Mouse (Mus musculus) thymus, adult 18-20 months (tissue): ENCODE data around the gene Trim46.
"Not testable (repeated sequence)": the region's sequence is repeated elsewhere in the genome, so short reads cannot be mapped to it uniquely, and the experiment has no call there.

Source experiments
- DNase-seq, 2 experiments: peaks; one replicate each; pipeline ENCODE4 v3.0.0; 2022; ENCODE audit warnings: mixed read lengths in 2 of 2

Gene Trim46

GRCm38 (mm10) chr3:89231772-89232275, 14.3 kb downstream of the Trim46 start:
- no peak for DNase-seq

- no peak for DNase-seq
These were observed 14.8 kb downstream of the Trim46 start for GRCm38 (mm10) chr3:89231345-89231744.

- no peak for DNase-seq
These were observed 15.5 kb downstream of the Trim46 start for GRCm38 (mm10) chr3:89230561-89230960.

GRCm38 (mm10) chr3:89229276-89229675, 16.8 kb downstream of the Trim46 start:
- no peak for DNase-seq

GRCm38 (mm10) chr3:89228836-89229235, 17.3 kb downstream of the Trim46 start, which contains the start of gene Muc1:
Gene Muc1 (plus strand): TSS chr3:89229057.
- no peak for DNase-seq

GRCm38 (mm10) chr3:89228180-89228549, 17.9 kb downstream of the Trim46 start:
- peak; percentile 58 to 71 for DNase-seq

GRCm38 (mm10) chr3:89227307-89228179, 18.6 kb downstream of the Trim46 start:
- DNase-seq = peak; percentile 32 to 53

- DNase-seq = no peak
These were observed 19.2 kb downstream of the Trim46 start, which contains the start of gene Mtx1 for GRCm38 (mm10) chr3:89226900-89227299. Gene Mtx1 (minus strand): TSS chr3:89227088.

GRCm38 (mm10) chr3:89226361-89226760, 19.7 kb downstream of the Trim46 start:
- no peak for DNase-seq

GRCm38 (mm10) chr3:89225918-89226317, 20.2 kb downstream of the Trim46 start:
- no peak for DNase-seq

- DNase-seq = no peak
These were observed 20.7 kb downstream of the Trim46 start for GRCm38 (mm10) chr3:89225321-89225815.

GRCm38 (mm10) chr3:89224796-89225195, 21.3 kb downstream of the Trim46 start:
- DNase-seq = no peak

- DNase-seq = no peak
These were observed 24.9 kb downstream of the Trim46 start for GRCm38 (mm10) chr3:89221167-89221566.

- DNase-seq = no peak
These were observed 26.6 kb downstream of the Trim46 start for GRCm38 (mm10) chr3:89219546-89219945.

GRCm38 (mm10) chr3:89218271-89218670, 27.8 kb downstream of the Trim46 start:
- DNase-seq = no peak

GRCm38 (mm10) chr3:89216407-89216806, 29.7 kb downstream of the Trim46 start:
- DNase-seq = not testable (repeated sequence)

- DNase-seq = peak; percentile 59 to 68
These were observed 30.3 kb downstream of the Trim46 start for GRCm38 (mm10) chr3:89215853-89216252.

- no peak for DNase-seq
These were observed 31.3 kb downstream of the Trim46 start, which contains the start of gene Thbs3 for GRCm38 (mm10) chr3:89214681-89215411. Gene Thbs3 (plus strand): TSS chr3:89215180.

- DNase-seq = peak; percentile 80 to 83
These were observed 32.1 kb downstream of the Trim46 start for GRCm38 (mm10) chr3:89213803-89214530.

- no peak for DNase-seq
These were observed 35.4 kb downstream of the Trim46 start for GRCm38 (mm10) chr3:89210731-89211130.

- DNase-seq = no peak
These were observed 35.9 kb downstream of the Trim46 start for GRCm38 (mm10) chr3:89210162-89210561.

- no peak for DNase-seq
These were observed 36.4 kb downstream of the Trim46 start for GRCm38 (mm10) chr3:89209731-89210130.

- no peak for DNase-seq
These were observed 37.4 kb downstream of the Trim46 start for GRCm38 (mm10) chr3:89208736-89209135.
